Mouse (Mus musculus) lung, postnatal 0 days (tissue): Measurements from ENCODE around the gene Ctc1. TPM values are rescaled to one million over a fixed set of nuclear protein-coding genes. Genes with fewer than 3 reads are reported as not detected.
A peak's percentile ranks its signal among the peaks of the same experiment; 100 is the strongest.

Source experiments
- ATAC-seq: fragments of 200-750 bp; cut with Nextera tagmentation; 2 replicates; pipeline ENCODE4 v1.8.0; 2017; ENCODE audit warnings: moderate library complexity
- DNase-seq: peaks from one replicate; pipeline ENCODE4 v3.0.0-alpha.2; 2016; ENCODE audit warnings: low spot score
- H3K27ac ChIP-seq: fragments of 300-500 bp; sonication (generic); 2 replicates; pipeline ENCODE4 v1.5.1; 2014; ENCODE audit warnings: antibody characterized with exemption, mild to moderate bottlenecking, low read length, mixed read lengths
- H3K27me3 ChIP-seq: fragments of 300-500 bp; sonication (generic); replicated peaks from 2 replicates; pipeline ENCODE4 v1.6.1; 2014; ENCODE audit warnings: low read length, mixed read lengths; ENCODE audit not compliant: insufficient read depth
- H3K36me3 ChIP-seq: fragments of 300-500 bp; sonication (generic); 2 replicates; pipeline ENCODE4 v1.6.1; 2014; ENCODE audit warnings: low read length, mixed read lengths; ENCODE audit not compliant: insufficient read depth
- H3K4me1 ChIP-seq: fragments of 300-500 bp; sonication (generic); 2 replicates; pipeline ENCODE4 v1.6.1; 2014; ENCODE audit warnings: antibody characterized with exemption, low read depth, low read length, mixed read lengths; ENCODE audit not compliant: insufficient read depth
- H3K4me2 ChIP-seq: fragments of 300-500 bp; sonication (generic); replicated peaks from 2 replicates; pipeline ENCODE4 v1.6.1; 2014; ENCODE audit warnings: low read depth, mild to moderate bottlenecking, low read length, moderate library complexity, mixed read lengths
- H3K4me3 ChIP-seq: fragments of 300-500 bp; sonication (generic); 2 replicates; pipeline ENCODE4 v1.5.1; 2014; ENCODE audit warnings: low read depth, low read length
- H3K9ac ChIP-seq: fragments of 300-500 bp; sonication (generic); replicated peaks from 2 replicates; pipeline ENCODE4 v1.6.1; 2014; ENCODE audit warnings: low read depth, mild to moderate bottlenecking
- H3K9me3 ChIP-seq: fragments of 300-500 bp; sonication (generic); 2 replicates; pipeline ENCODE4 v1.6.1; 2016; ENCODE audit warnings: low read length, mixed read lengths
- CTCF ChIP-seq: IDR thresholded peaks from 2 replicates; pipeline ENCODE4 v1.5.1; 2016; ENCODE audit warnings: antibody characterized with exemption, mild to moderate bottlenecking
- EP300 ChIP-seq: IDR thresholded peaks from 2 replicates; pipeline ENCODE4 v1.6.1; 2016; ENCODE audit warnings: antibody characterized with exemption, mild to moderate bottlenecking, control low read depth
- WGBS: fragments of 180-500 bp; shearing (Covaris S2); extraction: QIAGEN DNeasy Blood & Tissue Kit; methylation state at CpG from one replicate; pipeline ENCODE4 v1.1.7; 2014; 5-methylcytosine and 5-hydroxymethylcytosine counted together
- polyA plus RNA-seq: library from polyadenylated mRNA; unstranded; fragments of >200 nt; fragmentation: Nextera tagmentation; extraction: Ambion mirVana; gene quantifications from 2 replicates; pipeline ENCODE4 v1.2.1, GENCODE M21; 2015

Gene Ctc1
- polyA plus RNA-seq, 1 experiment from 2014 or later = 12.3 TPM

DNA sequence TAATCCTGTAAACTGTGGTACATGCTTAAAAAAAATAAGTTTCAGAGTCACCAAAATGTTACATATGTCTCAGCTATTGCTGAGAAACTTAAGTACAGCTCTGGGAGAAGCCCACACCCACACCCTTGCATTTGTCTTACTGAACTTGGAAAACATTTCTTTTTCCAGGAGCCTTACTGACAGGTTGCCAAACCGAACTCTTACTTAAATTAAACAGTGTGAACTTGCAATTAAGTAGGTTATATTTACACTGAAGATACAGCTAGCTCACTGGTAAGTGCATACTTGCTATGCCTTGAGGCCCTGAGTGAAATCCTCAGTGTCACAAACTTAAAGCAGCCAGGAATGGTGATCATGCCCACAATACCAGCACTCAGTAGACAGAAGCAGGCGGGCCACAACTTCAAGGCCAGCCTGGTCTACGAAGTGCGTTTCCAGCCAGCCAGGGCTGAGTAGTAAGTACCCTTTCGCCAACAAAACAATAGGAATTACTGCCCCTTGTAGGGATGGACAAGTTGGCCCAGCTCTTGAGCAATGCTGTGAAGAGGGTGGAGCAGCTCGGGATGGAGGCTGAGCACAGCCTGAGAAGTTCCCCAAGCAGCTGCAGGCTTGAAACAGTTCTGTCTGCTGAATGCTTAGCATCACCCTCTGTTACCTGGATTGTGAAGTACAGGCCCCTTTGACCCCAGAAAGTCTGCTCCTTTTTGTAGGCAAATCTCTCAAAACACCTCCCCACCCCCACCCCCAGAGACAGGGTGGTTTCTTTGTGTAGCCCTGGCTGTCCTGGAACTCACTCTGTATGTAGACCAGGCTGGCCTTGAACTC, 58.5 kb downstream of the Ctc1 start:
- Histone ChIP-seq H3K27ac (peak overlapping the region; percentile 92), H3K36me3 (no peaks in the 10 kb centered on the region), H3K9me3 (no peaks in the 10 kb centered on the region), H3K4me2 (no peak overlapping the region), H3K27me3 (no peaks in the 10 kb centered on the region), H3K9ac (peak overlapping the region; percentile 66; the same call in 1 of the 2 replicates), H3K4me1 (peaks cover 12% of the 10 kb centered on the region), H3K4me3 (no peak overlapping the region)
- DNase-seq = peak; percentile 34
- no peak for ATAC-seq
- TF ChIP-seq CTCF (no peak), EP300 (no peak)
- 31% methylated on average over 6 of the region's 6 CpGs for WGBS

DNA sequence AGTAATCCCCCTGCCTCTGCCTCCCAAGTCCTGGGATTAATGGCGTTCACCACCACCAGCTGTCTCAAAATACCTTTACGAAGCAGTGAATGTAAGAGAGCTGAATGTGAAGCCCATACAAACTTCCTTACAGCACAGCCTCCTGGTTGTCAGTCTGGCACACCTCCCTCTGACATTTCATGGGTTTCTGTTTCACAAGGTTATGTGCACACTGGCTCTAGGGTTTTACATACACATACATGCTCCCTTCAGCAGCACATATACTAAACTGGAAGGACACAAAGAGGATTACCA, 59.0 kb downstream of the Ctc1 start:
- Histone ChIP-seq H3K9me3 (no peaks in the 10 kb centered on the region), H3K4me1 (peaks cover 12% of the 10 kb centered on the region), H3K4me3 (no peak overlapping the region), H3K27me3 (no peaks in the 10 kb centered on the region), H3K9ac (no peak overlapping the region), H3K4me2 (no peak overlapping the region), H3K27ac (no peak overlapping the region; the same call in 1 of the 2 replicates), H3K36me3 (no peaks in the 10 kb centered on the region)
- 51% methylated on average over 2 of the region's 2 CpGs for WGBS
- ATAC-seq = no peak
- no peak for TF ChIP-seq EP300
- TF ChIP-seq CTCF = no peak
- peak; percentile 4 for DNase-seq

DNA sequence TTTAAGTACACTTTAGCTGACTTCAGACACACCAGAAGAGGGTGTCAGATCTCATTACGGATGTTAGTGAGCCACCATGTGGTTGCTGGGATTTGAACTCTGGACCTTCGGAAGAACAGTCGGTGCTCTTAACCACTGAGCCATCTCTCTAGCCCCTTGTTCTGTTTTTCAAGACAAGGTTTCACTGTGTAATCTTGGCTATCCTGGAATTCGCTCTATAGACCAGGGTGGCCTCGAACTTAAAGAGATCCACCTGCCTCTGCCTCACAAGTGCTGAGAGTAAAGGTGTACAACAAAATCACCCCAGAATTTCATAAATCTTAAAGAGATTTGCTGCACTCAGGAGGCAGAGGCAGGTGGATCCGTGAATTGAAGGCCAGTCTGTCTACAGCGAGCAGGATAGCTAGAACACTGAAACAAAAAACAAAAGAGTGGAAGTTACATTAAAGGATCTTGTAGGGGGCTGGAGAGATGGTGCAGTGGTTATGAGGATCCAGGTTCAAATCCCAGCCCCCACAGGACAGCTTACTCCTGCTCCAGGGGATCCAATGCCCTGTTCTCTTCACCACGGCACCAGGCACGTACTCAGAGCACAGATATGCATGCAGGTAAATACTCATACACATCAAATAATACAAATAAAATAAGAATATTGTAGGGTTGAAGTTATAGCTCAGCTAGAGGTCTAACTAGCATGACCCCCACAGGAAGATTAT, 60.2 kb downstream of the Ctc1 start:
- Histone ChIP-seq H3K9ac (no peak overlapping the region), H3K4me3 (no peak overlapping the region), H3K36me3 (no peaks in the 10 kb centered on the region), H3K4me1 (peaks cover 7% of the 10 kb centered on the region; the same call in 1 of the 2 replicates), H3K9me3 (no peaks in the 10 kb centered on the region), H3K4me2 (no peak overlapping the region), H3K27ac (no peak overlapping the region), H3K27me3 (no peaks in the 10 kb centered on the region)
- ATAC-seq = no peak
- TF ChIP-seq EP300 (no peak), CTCF (no peak)
- WGBS = 55% methylated on average over 8 of the region's 9 CpGs
- peak; percentile 3 for DNase-seq

DNA sequence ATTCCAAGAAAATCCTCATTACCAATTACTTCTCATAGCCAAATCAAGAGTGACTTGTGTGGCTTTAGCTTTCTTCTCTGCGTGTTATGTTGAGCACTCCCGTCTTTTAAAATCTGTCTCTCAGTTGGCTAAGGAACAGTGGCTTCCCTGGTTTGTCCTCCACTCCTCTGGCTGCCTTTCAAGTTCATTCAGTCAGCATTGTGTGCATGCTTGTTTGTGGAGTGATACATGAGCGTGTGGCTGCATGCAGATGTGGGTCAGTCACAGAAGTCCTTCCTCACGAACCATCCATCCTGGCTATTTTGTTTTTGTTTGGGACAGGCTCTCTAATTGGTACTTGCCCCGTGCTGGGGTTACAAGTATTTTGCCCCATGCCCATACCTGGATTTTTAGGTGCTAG, 60.9 kb downstream of the Ctc1 start:
- H3K4me3 ChIP-seq = no peak overlapping the region
- DNase-seq = no peak
- no peaks in the 10 kb centered on the region for H3K36me3 ChIP-seq
- H3K27me3 ChIP-seq = no peaks in the 10 kb centered on the region
- no peaks in the 10 kb centered on the region for H3K9me3 ChIP-seq
- H3K4me2 ChIP-seq = no peak overlapping the region
- 67% methylated on average over 5 of the region's 5 CpGs for WGBS
- no peak for ATAC-seq
- TF ChIP-seq CTCF (no peak), EP300 (no peak)
- H3K9ac ChIP-seq = no peak overlapping the region
- H3K27ac ChIP-seq = no peak overlapping the region
- H3K4me1 ChIP-seq = peaks cover under 1% of the 10 kb centered on the region; the same call in 1 of the 2 replicates

DNA sequence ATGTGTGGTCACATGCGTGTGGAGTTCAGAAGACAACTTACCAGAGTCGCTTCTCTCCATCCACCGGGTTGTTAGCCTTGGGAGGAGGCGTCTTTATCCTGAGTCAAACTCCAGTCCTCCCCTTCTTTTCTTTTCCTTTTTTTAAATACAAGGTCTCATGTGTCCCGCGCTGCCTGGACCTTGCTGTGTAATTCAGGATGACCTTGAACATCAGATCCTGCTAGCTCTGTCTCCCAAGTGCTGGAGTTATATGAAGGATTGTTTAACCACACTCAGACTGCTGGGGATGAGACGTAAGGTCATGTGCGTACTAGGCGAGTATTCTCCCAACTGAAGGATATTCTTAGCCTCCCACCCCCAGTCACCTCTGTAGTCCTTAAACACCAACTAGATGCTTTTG, 61.6 kb downstream of the Ctc1 start:
- no peak for TF ChIP-seq CTCF
- TF ChIP-seq EP300 = no peak

DNA sequence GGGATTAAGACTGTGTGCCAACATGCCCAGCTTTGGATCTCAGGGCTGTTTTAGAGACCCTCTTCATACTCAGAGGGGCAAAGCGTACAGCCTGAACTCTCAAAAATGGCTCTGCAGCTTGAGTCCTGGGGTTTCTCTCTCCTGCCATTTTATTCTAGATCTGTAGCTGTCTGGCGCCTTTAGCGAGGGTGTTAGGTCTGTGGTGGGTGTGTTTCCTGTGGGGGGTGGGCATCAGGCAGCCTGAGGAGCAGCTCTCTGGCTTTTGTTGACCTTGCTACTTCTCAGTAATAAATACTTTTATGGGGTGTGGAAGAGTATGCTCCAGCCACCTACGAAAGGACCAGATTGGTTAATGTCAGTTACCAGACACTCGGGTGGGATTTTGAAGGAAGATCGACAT, 62.3 kb downstream of the Ctc1 start:
- Histone ChIP-seq H3K4me1 (no peaks in the 10 kb centered on the region), H3K27ac (no peak overlapping the region), H3K4me3 (no peak overlapping the region), H3K9ac (no peak overlapping the region), H3K27me3 (no peaks in the 10 kb centered on the region), H3K9me3 (no peaks in the 10 kb centered on the region), H3K4me2 (no peak overlapping the region), H3K36me3 (no peaks in the 10 kb centered on the region)
- TF ChIP-seq CTCF = no peak
- no peak for TF ChIP-seq EP300
- no peak for ATAC-seq
- no peak for DNase-seq
- 72% methylated on average over 6 of the region's 6 CpGs for WGBS

More for the DNA sequence above, 61.6 kb downstream of the Ctc1 start:
- 77% methylated on average over 9 of the region's 9 CpGs for WGBS
- H3K4me2 ChIP-seq = no peak overlapping the region
- no peak overlapping the region for H3K27ac ChIP-seq
- H3K36me3 ChIP-seq = no peaks in the 10 kb centered on the region
- DNase-seq = no peak
- no peaks in the 10 kb centered on the region for H3K27me3 ChIP-seq
- no peak overlapping the region for H3K4me3 ChIP-seq
- ATAC-seq = no peak
- H3K9ac ChIP-seq = no peak overlapping the region
- H3K4me1 ChIP-seq = no peaks in the 10 kb centered on the region
- H3K9me3 ChIP-seq = no peaks in the 10 kb centered on the region
